Mouse (Mus musculus) MEL (cell line): ENCODE results near the gene Pea15a. TPM values are rescaled to one million over a fixed set of nuclear protein-coding genes. Genes with fewer than 3 reads are reported as not detected.

Experiments
- DNase-seq: peaks from one replicate; pipeline ENCODE4 v3.0.0; 2011; ENCODE audit warnings: low read depth, low spot score
- H3K27ac ChIP-seq: 2 replicates; pipeline ENCODE4 v1.5.1; 2012; ENCODE audit warnings: low read depth, mild to moderate bottlenecking, control low read depth, low read length, moderate library complexity; ENCODE audit not compliant: control insufficient read depth
- H3K27me3 ChIP-seq, 2 experiments: fragments of 150-350 bp in 1 of 2; sonication (generic) in 1 of 2; 2 replicates each; pipeline ENCODE4 v1.6.1; 2012; ENCODE audit warnings: low read length in 2 of 2, mild to moderate bottlenecking in 2 of 2, improper control_type of control experiment in 1 of 2, moderate library complexity in 1 of 2; ENCODE audit not compliant: insufficient read depth in 2 of 2, control insufficient read depth in 1 of 2
- H3K36me3 ChIP-seq, 2 experiments: 2 replicates each; pipeline ENCODE4 v1.6.1; 2012 to 2014; ENCODE audit warnings: low read length in 2 of 2, improper control_type of control experiment in 1 of 2, inconsistent platforms in 1 of 2, mild to moderate bottlenecking in 1 of 2; ENCODE audit not compliant: insufficient read depth in 2 of 2, control insufficient read depth in 1 of 2
- H3K4me1 ChIP-seq, 2 experiments: fragments of 150-350 bp in 1 of 2; sonication (generic) in 1 of 2; 2 replicates each; pipeline ENCODE4 v1.6.1; 2012; ENCODE audit warnings: low read length in 2 of 2, improper control_type of control experiment in 1 of 2, mild to moderate bottlenecking in 1 of 2; ENCODE audit not compliant: insufficient read depth in 2 of 2, control insufficient read depth in 1 of 2
- H3K4me3 ChIP-seq, 2 experiments: fragments of 150-350 bp in 1 of 2; sonication (generic) in 1 of 2; 2 replicates each; pipeline ENCODE4 v1.5.1; 2012; ENCODE audit warnings: low read depth in 2 of 2, low read length in 2 of 2, mild to moderate bottlenecking in 2 of 2, moderate library complexity in 2 of 2, control low read depth in 1 of 2, improper control_type of control experiment in 1 of 2; ENCODE audit not compliant: control insufficient read depth in 1 of 2, insufficient read depth in 1 of 2
- H3K79me2 ChIP-seq: 2 replicates; pipeline ENCODE4 v1.6.1; 2012; ENCODE audit warnings: mild to moderate bottlenecking, low read length, moderate library complexity; ENCODE audit not compliant: control insufficient read depth, poor library complexity, insufficient read depth
- H3K9ac ChIP-seq: 2 replicates; pipeline ENCODE4 v1.6.1; 2012; ENCODE audit warnings: low read depth, mild to moderate bottlenecking, control low read depth, low read length, moderate library complexity; ENCODE audit not compliant: control insufficient read depth, poor library complexity, severe bottlenecking
- H3K9me3 ChIP-seq: fragments of 150-350 bp; sonication (generic); replicated peaks from 2 replicates; pipeline ENCODE4 v1.6.1; 2012; ENCODE audit warnings: mild to moderate bottlenecking, low read length, improper control_type of control experiment, moderate library complexity; ENCODE audit not compliant: insufficient read depth
- CHD2 ChIP-seq: IDR thresholded peaks from 2 replicates; pipeline ENCODE4 v1.6.1; 2011; ENCODE audit warnings: low read length, improper control_type of control experiment
- CTCF ChIP-seq, 3 experiments: IDR thresholded peaks in 2 of 3; conservative IDR thresholded peaks in 1 of 3; 2 replicates each; pipeline ENCODE4 v1.5.1; 2011 to 2012; ENCODE audit warnings: low read length in 3 of 3, low read depth in 2 of 3, mild to moderate bottlenecking in 2 of 3, improper control_type of control experiment in 1 of 3, inconsistent platforms in 1 of 3, mixed read lengths in 1 of 3, moderate library complexity in 1 of 3; ENCODE audit not compliant: control insufficient read depth in 1 of 3, insufficient read depth in 1 of 3, poor library complexity in 1 of 3, severe bottlenecking in 1 of 3
- E2F4 ChIP-seq: IDR thresholded peaks from 2 replicates; pipeline ENCODE4 v1.6.1; 2011; ENCODE audit warnings: low read depth, low read length, improper control_type of control experiment, borderline replicate concordance
- ELF1 ChIP-seq: IDR thresholded peaks from 2 replicates; pipeline ENCODE4 v1.6.1; 2014; ENCODE audit warnings: low read depth, mild to moderate bottlenecking, inconsistent platforms, low read length, improper control_type of control experiment, moderate library complexity
- GATA1 ChIP-seq: IDR thresholded peaks from 2 replicates; pipeline ENCODE4 v1.6.1; 2011; ENCODE audit warnings: low read depth, low read length, improper control_type of control experiment
- MAZ ChIP-seq: IDR thresholded peaks from 2 replicates; pipeline ENCODE4 v1.6.1; 2012; ENCODE audit warnings: low read depth, mild to moderate bottlenecking, inconsistent platforms, low read length, improper control_type of control experiment
- MEF2A ChIP-seq: IDR thresholded peaks from 2 replicates; pipeline ENCODE4 v1.6.1; 2014; ENCODE audit warnings: low read depth, mild to moderate bottlenecking, inconsistent platforms, low read length, improper control_type of control experiment; ENCODE audit not compliant: poor library complexity, insufficient replicate concordance, severe bottlenecking; ENCODE audit errors: extremely low read depth
- MXI1 ChIP-seq: IDR thresholded peaks from 2 replicates; pipeline ENCODE4 v1.6.1; 2011; ENCODE audit warnings: mild to moderate bottlenecking, low read depth, low read length, improper control_type of control experiment
- MYB ChIP-seq: IDR thresholded peaks from 2 replicates; pipeline ENCODE4 v1.6.1; 2011; ENCODE audit warnings: mild to moderate bottlenecking, low read depth, low read length, improper control_type of control experiment
- POLR2AphosphoS2 ChIP-seq: IDR thresholded peaks from 2 replicates; pipeline ENCODE4 v1.6.1; 2011; ENCODE audit warnings: low read length, improper control_type of control experiment
- RAD21 ChIP-seq: IDR thresholded peaks from 2 replicates; pipeline ENCODE4 v1.6.1; 2011; ENCODE audit warnings: mild to moderate bottlenecking, low read depth, low read length, improper control_type of control experiment
- SIN3A ChIP-seq: IDR thresholded peaks from 2 replicates; pipeline ENCODE4 v1.6.1; 2012; ENCODE audit warnings: low read length, improper control_type of control experiment, inconsistent platforms
- SMC3 ChIP-seq: IDR thresholded peaks from 2 replicates; pipeline ENCODE4 v1.6.1; 2011; ENCODE audit warnings: low read depth, low read length, improper control_type of control experiment
- TAL1 ChIP-seq: IDR thresholded peaks from 2 replicates; pipeline ENCODE4 v1.6.1; 2012; ENCODE audit warnings: mild to moderate bottlenecking, inconsistent platforms, low read length, moderate library complexity, mixed read lengths
- TCF12 ChIP-seq: IDR thresholded peaks from 2 replicates; pipeline ENCODE4 v1.6.1; 2014; ENCODE audit warnings: low read depth, mild to moderate bottlenecking, inconsistent platforms, low read length, improper control_type of control experiment, moderate library complexity
- UBTF ChIP-seq: IDR thresholded peaks from 2 replicates; pipeline ENCODE4 v1.6.1; 2012; ENCODE audit warnings: low read depth, mild to moderate bottlenecking, inconsistent platforms, low read length, improper control_type of control experiment, moderate library complexity, borderline replicate concordance; ENCODE audit not compliant: insufficient read depth
- ZC3H11A ChIP-seq: IDR thresholded peaks from 2 replicates; pipeline ENCODE4 v1.6.1; 2012; ENCODE audit warnings: low read depth, mild to moderate bottlenecking, inconsistent platforms, low read length, improper control_type of control experiment
- ZMIZ1 ChIP-seq: IDR thresholded peaks from 2 replicates; pipeline ENCODE4 v1.6.1; 2012; ENCODE audit warnings: low read depth, mild to moderate bottlenecking, inconsistent platforms, low read length, improper control_type of control experiment, moderate library complexity
- ZNF384 ChIP-seq: IDR thresholded peaks from 2 replicates; pipeline ENCODE4 v1.6.1; 2012; ENCODE audit warnings: low read depth, mild to moderate bottlenecking, inconsistent platforms, low read length, improper control_type of control experiment
- polyA plus RNA-seq, 2 experiments: library from polyadenylated mRNA; stranded (reverse) in 1 of 2; unstranded in 1 of 2; fragments of >175 nt in 1 of 2; fragments of >200 nt in 1 of 2; gene quantifications; 2 replicates each; pipeline versions ENCODE4 v1.2.1 to v1.2.4; 2012; ENCODE audit warnings: low replicate concordance in 2 of 2, low read depth in 1 of 2; ENCODE audit not compliant: insufficient read length in 2 of 2, insufficient read depth in 1 of 2, missing spikeins in 1 of 2
- total RNA-seq: library from RNA; depleted of rRNA; stranded (reverse); fragments of 300-350 nt; gene quantifications from 2 replicates; pipeline ENCODE4 v1.2.3, GENCODE M21; 2012

The Pea15a gene
- total and polyA plus RNA-seq, 3 experiments, result 2.4 to 7.5 TPM; not detected in 1

DNA sequence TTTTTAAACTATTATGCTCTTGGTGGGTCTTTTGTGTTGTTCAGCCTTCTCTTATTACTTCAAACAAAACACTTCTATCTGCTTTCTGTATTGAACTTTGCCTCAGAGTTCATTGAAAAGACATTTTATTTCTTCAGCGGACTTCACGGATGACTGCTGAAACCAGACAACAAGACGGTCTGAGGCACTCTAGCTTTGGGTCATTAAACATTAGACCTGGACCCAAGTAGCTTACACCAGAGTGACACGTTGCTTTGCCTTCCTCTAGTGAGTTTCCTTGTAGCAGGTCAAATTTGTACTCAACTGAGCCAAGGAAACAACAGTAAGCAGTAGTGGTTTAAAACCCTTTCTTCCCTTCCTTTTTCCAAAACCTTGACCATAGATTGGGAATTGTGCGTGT lies 38.7 kb downstream of the Pea15a start (continued):
- TF ChIP-seq TAL1 (no peak), ZNF384 (no peak), ELF1 (no peak)

- DNase-seq, result no peak
- Histone ChIP-seq H3K79me2 (peaks cover 8% of the 10 kb centered on the region), H3K27ac (no peak overlapping the region), H3K4me3 (no peak overlapping the region), H3K9me3 (no peaks in the 10 kb centered on the region), H3K9ac (no peak overlapping the region), H3K4me1 (peaks cover 6 to 11% of the 10 kb centered on the region in 2 experiments; a peak in 3 of 4 replicates), H3K36me3 (peaks cover 17 to 23% of the 10 kb centered on the region in 2 experiments), H3K27me3 (no peaks in the 10 kb centered on the region)
- TF ChIP-seq UBTF, result no peak
- no peak for TF ChIP-seq ZC3H11A
- TF ChIP-seq POLR2AphosphoS2, result no peak
- no peak for TF ChIP-seq TCF12
Observed at GRCm38 (mm10) chr1:172162959-172163358, 43.6 kb downstream of the Pea15a start.

- Histone ChIP-seq H3K9me3 (no peaks in the 10 kb centered on the region), H3K79me2 (peaks cover 8% of the 10 kb centered on the region), H3K9ac (no peak overlapping the region), H3K27me3 (no peaks in the 10 kb centered on the region), H3K4me1 (peaks cover 6 to 11% of the 10 kb centered on the region in 2 experiments; a peak in 3 of 4 replicates), H3K36me3 (peaks cover 15 to 17% of the 10 kb centered on the region in 2 experiments), H3K4me3 (no peak overlapping the region), H3K27ac (no peak overlapping the region)
- DNase-seq, result peak; percentile 59
- no peak for TF ChIP-seq MXI1
- TF ChIP-seq MAZ, result no peak
- no peak for TF ChIP-seq MYB
- TF ChIP-seq ZC3H11A, result peak; percentile 35
- TF ChIP-seq CTCF (IDR thresholded peaks at IDR 0.05 in 2 of 3, conservative IDR thresholded peaks at IDR 0.05 in 1 of 3; ENCODE audit: control insufficient read depth in 1 of 3, insufficient read depth in 1 of 3, low read depth in 2 of 3, low read length in 3 of 3, poor library complexity in 1 of 3, severe bottlenecking in 1 of 3), result peak in 2 of 3 experiments; percentile 33 to 67; a peak in 3 of 6 replicates
- no peak for TF ChIP-seq UBTF
- TF ChIP-seq TAL1, result no peak
- no peak for TF ChIP-seq CHD2
- TF ChIP-seq ZMIZ1, result no peak
- no peak for TF ChIP-seq GATA1
- TF ChIP-seq SMC3, result peak; percentile 55
- TF ChIP-seq E2F4, result no peak
- TF ChIP-seq MEF2A, result no peak
- no peak for TF ChIP-seq POLR2AphosphoS2
- no peak for TF ChIP-seq SIN3A
- TF ChIP-seq RAD21, result peak; percentile 56
Observed at GRCm38 (mm10) chr1:172162009-172162408, 44.6 kb downstream of the Pea15a start.
